Mouse (Mus musculus): ENCODE measurements around the gene Flii. TPM values are rescaled to one million over a fixed set of nuclear protein-coding genes. Genes with fewer than 3 reads are reported as not detected.

Gene Flii
- polyA plus RNA-seq, 1 experiment from 2014 or later, result 77.7 TPM

DNA sequence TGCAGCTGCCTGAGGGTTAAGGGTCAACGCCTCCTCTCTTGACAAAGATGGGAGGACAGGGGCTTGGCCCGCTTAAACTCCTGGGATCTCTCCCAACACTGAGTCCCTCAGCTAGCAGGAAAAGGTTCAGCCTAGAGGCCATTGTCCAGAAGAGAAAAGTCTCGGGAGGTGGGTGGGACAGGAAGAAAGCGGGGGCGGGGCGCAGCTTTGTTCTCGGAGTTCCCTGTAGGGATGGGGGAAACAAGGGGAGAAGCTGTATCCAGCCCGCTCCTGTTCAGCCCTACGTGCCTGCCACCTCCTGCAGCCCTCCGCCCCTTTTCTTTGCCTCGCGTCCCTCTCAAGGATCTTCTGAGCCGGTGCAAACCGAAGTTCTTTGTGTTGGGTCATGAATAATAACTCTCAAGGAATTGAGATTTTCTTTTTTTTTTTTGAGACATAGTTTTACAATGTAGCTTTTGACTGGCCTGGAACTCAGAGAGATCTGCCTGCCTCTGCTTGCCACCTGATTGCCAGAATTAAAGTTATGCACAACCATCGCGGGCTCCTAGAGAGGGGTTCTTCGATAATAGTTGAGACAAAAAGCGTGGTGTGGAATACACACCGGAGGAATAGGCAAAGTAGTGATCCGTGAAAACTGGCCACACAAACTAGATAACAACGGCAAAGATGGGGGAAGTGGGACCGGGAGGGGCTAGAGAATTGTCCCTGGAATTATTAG, 28.1 kb downstream of the Flii start:
- H3K27ac ChIP-seq, result peak overlapping the region; percentile 95
- peak overlapping the region; percentile 88 for H3K4me3 ChIP-seq
- 5% methylated on average over 22 of the region's 22 CpGs for WGBS
- peak; percentile 86 for DNase-seq (ENCODE audit: low spot score)
- H3K27me3 ChIP-seq (ENCODE audit: low read depth, poor library complexity, severe bottlenecking), result no peaks in the 10 kb centered on the region
- H3K9me3 ChIP-seq (replicated peaks), result no peaks in the 10 kb centered on the region
- H3K36me3 ChIP-seq, result peaks cover 26% of the 10 kb centered on the region
- H3K4me1 ChIP-seq, result peaks cover 44% of the 10 kb centered on the region

DNA sequence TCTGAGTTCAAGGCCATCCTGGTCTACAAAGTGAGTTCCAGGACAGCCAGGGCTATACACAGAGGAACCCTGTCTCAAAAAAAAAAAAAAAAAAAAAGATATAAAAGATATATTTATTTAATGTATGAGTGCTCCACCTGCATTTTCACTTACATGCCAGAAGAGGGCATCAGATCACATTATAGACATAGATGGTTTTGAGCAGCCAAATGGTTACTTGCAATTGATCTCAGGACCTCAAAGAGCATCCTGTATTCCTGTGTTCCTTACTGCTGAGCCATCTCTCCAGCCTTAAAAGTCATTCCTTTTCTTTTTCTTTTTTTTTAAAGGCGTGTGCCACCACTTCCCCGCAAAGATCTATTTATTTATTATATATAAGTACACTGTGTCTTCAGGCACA, 29.5 kb downstream of the Flii start:
- peaks cover 12% of the 10 kb centered on the region for H3K36me3 ChIP-seq
- peaks cover 35% of the 10 kb centered on the region for H3K4me1 ChIP-seq
- H3K9me3 ChIP-seq (replicated peaks), result no peaks in the 10 kb centered on the region
- no peak for DNase-seq (ENCODE audit: low spot score)
- no peak overlapping the region for H3K4me3 ChIP-seq
- no peaks in the 10 kb centered on the region for H3K27me3 ChIP-seq (ENCODE audit: low read depth, poor library complexity, severe bottlenecking)
- WGBS, result 78% methylated on average over 2 of the region's 2 CpGs
- H3K27ac ChIP-seq, result no peak overlapping the region

- Histone ChIP-seq H3K4me3 (no peak overlapping the region), H3K36me3 (no peaks in the 10 kb centered on the region), H3K27ac (no peak overlapping the region), H3K27me3 (ENCODE audit: low read depth, poor library complexity, severe bottlenecking) (no peaks in the 10 kb centered on the region), H3K9me3 (replicated peaks) (no peaks in the 10 kb centered on the region), H3K4me1 (peaks cover 23% of the 10 kb centered on the region)
- no peak for DNase-seq (ENCODE audit: low spot score)
- WGBS, result 78% methylated on average over 1 of the region's 1 CpGs
Measured at GRCm38 (mm10) chr11:60696165-60696564, 30.9 kb downstream of the Flii start.

Small RNA genes within 50 kb of the gene (microRNA-seq; reads per million reads assigned to microRNA genes)
- gene Mir5100, result 2.9 reads per million, percentile 1 among the genes with 10 or more reads in this experiment

Other genes starting within 250 kb of the Flii start
- gene Alkbh5, start 190.9 kb downstream of the Flii start, polyA plus RNA-seq (2016; fragmentation: Nextera tagmentation; extraction: Ambion mirVana), result 31.8 and 34.7 TPM in 2 replicates
- 120 and 137 TPM in 2 replicates for gene Llgl1, start 27.5 kb downstream of the Flii start, polyA plus RNA-seq (2016; fragmentation: Nextera tagmentation; extraction: Ambion mirVana)
- 15.2 and 18.2 TPM in 2 replicates for gene Mief2, start 1.1 kb upstream of the Flii start, polyA plus RNA-seq (2016; fragmentation: Nextera tagmentation; extraction: Ambion mirVana)
- 30.2 TPM in 2 replicates for gene Top3a, start 50.1 kb upstream of the Flii start, polyA plus RNA-seq (2016; fragmentation: Nextera tagmentation; extraction: Ambion mirVana)
- gene Smcr8, start 50.3 kb upstream of the Flii start, polyA plus RNA-seq (2016; fragmentation: Nextera tagmentation; extraction: Ambion mirVana), result 8.2 and 9.3 TPM in 2 replicates
- 106 and 124 TPM in 2 replicates for gene Shmt1, start 84.5 kb upstream of the Flii start, polyA plus RNA-seq (2016; fragmentation: Nextera tagmentation; extraction: Ambion mirVana)
- gene Dhrs7b, start 103.4 kb upstream of the Flii start, polyA plus RNA-seq (2016; fragmentation: Nextera tagmentation; extraction: Ambion mirVana), result 26.5 and 29.6 TPM in 2 replicates
- 75.9 and 78.4 TPM in 2 replicates for gene Tmem11, start 152.0 kb upstream of the Flii start, polyA plus RNA-seq (2016; fragmentation: Nextera tagmentation; extraction: Ambion mirVana)
- 14.2 and 17.0 TPM in 2 replicates for gene Natd1, start 187.5 kb upstream of the Flii start, polyA plus RNA-seq (2016; fragmentation: Nextera tagmentation; extraction: Ambion mirVana)
- gene Map2k3, start 204.8 kb upstream of the Flii start, polyA plus RNA-seq (2016; fragmentation: Nextera tagmentation; extraction: Ambion mirVana), result 78.3 and 93.3 TPM in 2 replicates

Measured in limb, embryonic 10.5 days (tissue).